8 mouse cellular contexts compared by ENCODE assay signal in the genomic region with DNA sequence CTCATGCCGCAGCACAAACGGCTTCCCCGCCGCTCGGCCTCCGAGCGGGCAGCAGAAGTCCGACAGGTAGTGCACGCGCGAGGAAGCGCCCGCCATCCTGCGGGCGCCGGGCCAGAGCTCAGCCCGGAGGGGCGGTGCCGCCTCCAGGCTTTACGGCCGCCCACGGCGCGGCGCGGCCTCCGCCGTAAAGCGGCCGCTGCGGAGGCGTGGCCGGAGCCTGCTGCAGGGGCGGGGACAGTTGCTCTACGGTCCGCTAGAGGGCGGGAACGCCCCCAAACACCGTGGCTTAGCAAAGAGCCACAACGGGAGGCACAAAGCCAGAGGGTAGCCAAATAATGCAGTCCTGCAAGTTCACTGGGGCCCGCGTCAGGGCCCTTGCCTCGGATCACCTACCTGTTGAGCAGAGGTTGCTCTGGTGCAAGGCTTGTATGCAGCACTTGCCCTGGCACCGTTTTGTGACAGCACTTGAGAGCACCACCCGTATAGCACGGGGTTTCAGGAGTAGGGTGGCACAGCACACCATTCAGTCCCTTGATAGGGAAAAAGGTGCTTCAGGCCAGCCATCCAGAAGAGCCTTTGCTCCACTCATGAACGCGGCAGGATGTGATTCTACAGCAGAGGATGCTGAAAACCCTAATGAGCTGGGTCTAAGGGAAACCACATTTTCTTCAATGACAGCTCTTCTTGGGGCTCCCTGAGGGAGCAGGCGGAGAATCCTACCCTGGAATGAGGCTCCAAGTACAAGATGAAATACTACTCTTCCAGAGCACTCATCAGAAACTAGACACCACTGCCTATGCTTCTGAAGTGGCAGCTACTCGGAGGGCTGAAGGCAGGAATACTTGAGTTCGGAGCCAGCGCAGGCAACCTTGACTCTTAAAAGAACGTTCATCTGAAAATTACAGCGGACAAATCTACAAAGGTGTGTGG. TPM values are rescaled to one million over a fixed set of nuclear protein-coding genes. Genes with fewer than 3 reads are reported as not detected.
DNase-seq lines count a peak whose midpoint lies in the region; ATAC-seq lines count a peak whose summit lies in the region.

A gene (minus strand): TSS at position 154 of the 930 bp plus-strand sequence.

- H3K4me3 ChIP-seq in hindbrain, embryonic 14.5 days (replicated peaks; ENCODE audit: low read length), result peak within 1 kb of the TSS; percentile 91

- 10% methylated on average over 53 of the region's 54 CpGs for WGBS in hindbrain, embryonic 14.5 days

- peaks cover 25% of the 10 kb centered on the region for H3K4me1 ChIP-seq in hindbrain, embryonic 14.5 days (replicated peaks; ENCODE audit: control insufficient read depth, insufficient read depth, low read length)

- ATAC-seq in hindbrain, embryonic 14.5 days (ENCODE audit: low FRiP score), result peak; percentile 89

- H3K9me3 ChIP-seq in hindbrain, embryonic 14.5 days (ENCODE audit: control insufficient read depth, low read length), result no peaks in the 10 kb centered on the region

- H3K27me3 ChIP-seq in hindbrain, embryonic 14.5 days (ENCODE audit: control insufficient read depth, insufficient read depth, low read length), result no peaks in the 10 kb centered on the region

- H3K4me2 ChIP-seq in hindbrain, embryonic 14.5 days (replicated peaks), result peak within 1 kb of the TSS; percentile 95

- H3K36me3 ChIP-seq in hindbrain, embryonic 14.5 days (replicated peaks; ENCODE audit: control insufficient read depth, insufficient read depth), result peaks cover 72% of the 10 kb centered on the region

- peak; percentile 95 for DNase-seq in R1 (ENCODE audit: low read depth, low spot score)
- peak; percentile 90 to 92 for DNase-seq in cerebellum, postnatal 25 days
- DNase-seq in frontal cortex, postnatal 25 days (ENCODE audit: low spot score in 2 of 2), result peak; percentile 62 to 75
- DNase-seq in hindbrain, embryonic 14.5 days (ENCODE audit: low spot score), result peak; percentile 95
- DNase-seq in layer of hippocampus, postnatal 36 days, result peak; percentile 83 to 86
- peak; percentile 93 for DNase-seq in lung, postnatal 36 days
- DNase-seq in retina, postnatal 1 day, result peak; percentile 96
- DNase-seq in urinary bladder, adult 18-20 months (ENCODE audit: low spot score in 2 of 2), result peak; percentile 83 to 87

- H3K9ac ChIP-seq in hindbrain, embryonic 14.5 days, result peak within 1 kb of the TSS; percentile 92

- peak within 1 kb of the TSS; percentile 86 for H3K27ac ChIP-seq in hindbrain, embryonic 14.5 days

RNA-seq across cellular contexts. Expression of the gene that starts here (rescaled TPM):
- 85.6 and 90.1 TPM in 2 replicates for polyA plus RNA-seq in hindbrain, embryonic 14.5 days (2014; fragmentation: Nextera tagmentation; extraction: Ambion mirVana)
- total RNA-seq in layer of hippocampus, postnatal 36 days (2021), result 10 to 100 TPM; 17.3 to 21.6 TPM

Comparison
In these comparisons a context has a peak if more than half of its experiments do, and no peak if none do; other contexts are left out.
1. Peak in every context shown above with its lines: DNase-seq, ATAC-seq, H3K4me3 ChIP-seq and H3K27ac ChIP-seq.